Mouse (Mus musculus) kidney, embryonic 16.5 days (tissue): ENCODE data around the gene Amotl1. TPM values are rescaled to one million over a fixed set of nuclear protein-coding genes. Genes with fewer than 3 reads are reported as not detected.

ENCODE experiments used
- ATAC-seq: fragments of 200-750 bp; cut with Nextera tagmentation; 2 replicates; pipeline ENCODE4 v1.8.0; 2017; ENCODE audit warnings: moderate TSS enrichment; ENCODE audit not compliant: low FRiP score, low TSS enrichment
- H3K27ac ChIP-seq: fragments of 300-500 bp; sonication (generic); 2 replicates; pipeline ENCODE4 v1.5.1; 2014; ENCODE audit warnings: low read length
- H3K27me3 ChIP-seq: fragments of 300-500 bp; sonication (generic); 2 replicates; pipeline ENCODE4 v1.6.1; 2014; ENCODE audit warnings: low read length, control low read depth, mixed read lengths; ENCODE audit not compliant: insufficient read depth
- H3K36me3 ChIP-seq: fragments of 300-500 bp; sonication (generic); 2 replicates; pipeline ENCODE4 v1.6.1; 2014; ENCODE audit warnings: low read length, control low read depth, mixed read lengths; ENCODE audit not compliant: insufficient read depth
- H3K4me1 ChIP-seq: fragments of 300-500 bp; sonication (generic); 2 replicates; pipeline ENCODE4 v1.6.1; 2014; ENCODE audit warnings: low read length, control low read depth, mixed read lengths; ENCODE audit not compliant: insufficient read depth
- H3K4me2 ChIP-seq: fragments of 300-500 bp; sonication (generic); replicated peaks from 2 replicates; pipeline ENCODE4 v1.6.1; 2014; ENCODE audit warnings: low read depth, low read length
- H3K4me3 ChIP-seq: fragments of 300-500 bp; sonication (generic); 2 replicates; pipeline ENCODE4 v1.5.1; 2014; ENCODE audit warnings: mild to moderate bottlenecking, low read length
- H3K9ac ChIP-seq: fragments of 300-500 bp; sonication (generic); replicated peaks from 2 replicates; pipeline ENCODE4 v1.6.1; 2014; ENCODE audit warnings: low read length
- H3K9me3 ChIP-seq: fragments of 300-500 bp; sonication (generic); 2 replicates; pipeline ENCODE4 v1.6.1; 2016; ENCODE audit warnings: low read length, control low read depth
- WGBS: fragments of 180-500 bp; shearing (Covaris S2); extraction: QIAGEN DNeasy Blood & Tissue Kit; methylation state at CpG from one replicate; pipeline ENCODE4 v1.1.7; 2014; 5-methylcytosine and 5-hydroxymethylcytosine counted together
- polyA plus RNA-seq: library from polyadenylated mRNA; unstranded; fragments of >200 nt; fragmentation: Nextera tagmentation; extraction: Ambion mirVana; gene quantifications from 2 replicates; pipeline ENCODE4 v1.2.1, GENCODE M21; 2015

Gene Amotl1
- polyA plus RNA-seq, 1 experiment from 2014 or later: 21.3 TPM

DNA sequence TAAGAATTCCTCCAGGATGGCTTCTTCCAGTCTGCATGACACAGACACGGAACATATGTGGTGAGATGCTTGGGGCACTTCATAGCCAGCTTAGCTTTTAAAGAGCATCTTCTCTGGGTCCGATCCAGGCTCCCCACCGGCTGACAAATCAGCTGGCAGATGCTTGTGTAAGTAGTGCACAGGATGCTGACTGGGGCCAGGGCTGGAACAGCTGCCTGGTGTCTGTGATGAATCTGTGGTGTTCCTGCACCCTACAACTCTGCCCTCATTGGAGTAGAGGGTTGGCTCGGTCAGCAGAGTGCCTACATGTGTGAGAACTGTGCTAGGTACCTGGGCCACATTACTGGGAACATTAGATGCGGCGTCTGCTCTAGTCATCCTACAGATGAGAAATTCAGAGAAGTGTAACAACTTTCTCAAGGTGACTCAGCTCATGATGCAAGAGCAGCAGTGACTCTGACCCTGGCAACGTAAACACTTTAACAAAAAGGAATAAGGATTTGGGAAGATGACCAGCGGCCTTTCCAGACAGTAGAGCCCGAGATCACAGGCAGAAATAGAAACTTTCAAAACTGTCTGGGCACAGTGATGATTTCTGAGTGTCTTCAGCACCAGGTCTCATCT, 109.9 kb downstream of the Amotl1 start:
- 0 out of 2 replicates have a peak, but pooled peaks cover 5% of the 10 kb centered on the region for H3K36me3 ChIP-seq
- no peak overlapping the region for H3K4me2 ChIP-seq
- H3K27ac ChIP-seq: no peak overlapping the region
- H3K4me1 ChIP-seq: no peaks in the 10 kb centered on the region
- no peaks in the 10 kb centered on the region for H3K27me3 ChIP-seq
- H3K9ac ChIP-seq: no peak overlapping the region
- H3K4me3 ChIP-seq: no peak overlapping the region
- 87% methylated on average over 9 of the region's 9 CpGs for WGBS
- H3K9me3 ChIP-seq: no peaks in the 10 kb centered on the region
- no peak for ATAC-seq

DNA sequence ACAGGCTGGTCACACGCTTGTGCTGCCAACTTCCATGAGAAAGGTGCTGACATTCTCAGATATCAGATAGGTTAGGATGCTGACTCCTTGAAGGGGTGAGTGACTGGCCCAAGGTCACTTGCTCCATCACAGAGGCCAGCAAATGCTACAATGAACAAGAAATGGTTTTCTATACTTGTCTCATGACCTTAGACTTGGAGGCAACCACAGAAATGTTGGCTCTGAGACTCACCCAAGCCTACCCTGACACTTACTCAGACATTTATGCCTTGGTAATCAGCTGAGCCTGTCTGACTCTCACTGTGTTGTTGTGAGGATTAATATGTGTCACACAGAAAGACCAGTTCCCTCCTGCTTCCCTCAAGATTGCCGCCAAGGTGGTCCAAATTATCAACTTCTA, 111.2 kb downstream of the Amotl1 start:
- no peak for ATAC-seq
- Histone ChIP-seq H3K27me3 (no peaks in the 10 kb centered on the region), H3K4me1 (no peaks in the 10 kb centered on the region), H3K9ac (no peak overlapping the region), H3K9me3 (no peaks in the 10 kb centered on the region), H3K4me2 (no peak overlapping the region), H3K36me3 (no peaks in the 10 kb centered on the region), H3K4me3 (no peak overlapping the region), H3K27ac (no peak overlapping the region)
- 92% methylated on average over 2 of the region's 2 CpGs for WGBS

DNA sequence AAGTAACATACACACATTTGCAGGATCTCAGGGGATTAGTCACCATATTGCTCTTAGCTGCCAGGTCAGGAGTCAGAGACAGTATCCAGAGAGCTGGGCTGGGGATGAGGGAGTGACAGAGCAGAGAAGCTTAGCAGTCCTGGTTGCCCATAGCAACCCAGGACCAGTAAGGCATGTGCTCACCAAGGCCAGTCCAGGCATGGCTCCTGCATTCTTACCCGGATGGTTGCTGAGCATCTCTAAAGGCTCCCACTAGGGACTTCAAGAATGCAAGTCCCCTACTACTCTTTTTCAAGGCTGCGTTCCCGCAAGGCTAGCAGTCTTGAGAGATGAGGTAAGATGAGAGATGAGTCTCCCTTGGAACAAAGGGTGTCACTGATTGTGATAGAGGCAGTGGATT, 112.6 kb downstream of the Amotl1 start:
- Histone ChIP-seq H3K9ac (no peak overlapping the region), H3K4me3 (no peak overlapping the region), H3K27ac (no peak overlapping the region), H3K9me3 (no peaks in the 10 kb centered on the region), H3K4me1 (no peaks in the 10 kb centered on the region), H3K4me2 (no peak overlapping the region), H3K27me3 (no peaks in the 10 kb centered on the region), H3K36me3 (no peaks in the 10 kb centered on the region)
- ATAC-seq: no peak
- WGBS: 66% methylated on average over 3 of the region's 3 CpGs

DNA sequence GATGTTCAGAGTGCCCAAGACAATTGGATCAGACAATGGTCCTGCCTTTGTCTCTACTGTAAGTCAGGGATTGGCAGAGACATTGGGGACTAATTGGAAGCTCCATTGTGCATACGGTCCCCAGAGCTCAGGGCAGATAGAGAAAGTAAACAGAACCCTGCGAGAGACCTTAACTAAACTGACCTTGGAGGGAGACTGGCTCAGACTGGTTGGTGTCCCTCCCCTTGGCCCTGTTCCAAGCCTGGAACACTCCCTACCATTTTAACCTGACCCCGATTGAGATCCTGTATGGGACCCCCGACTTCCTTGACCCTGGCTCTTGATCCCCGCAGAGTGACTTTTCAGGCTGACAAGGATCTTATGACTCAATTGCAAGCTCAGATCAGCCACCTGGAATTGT, 114.9 kb downstream of the Amotl1 start:
- no peaks in the 10 kb centered on the region for H3K27me3 ChIP-seq
- no peak for ATAC-seq
- no peak overlapping the region for H3K27ac ChIP-seq
- H3K9ac ChIP-seq: no peak overlapping the region
- 52% methylated on average over 5 of the region's 5 CpGs for WGBS
- H3K4me2 ChIP-seq: no peak overlapping the region
- no peak overlapping the region for H3K4me3 ChIP-seq
- no peaks in the 10 kb centered on the region for H3K4me1 ChIP-seq
- H3K9me3 ChIP-seq: no peaks in the 10 kb centered on the region
- H3K36me3 ChIP-seq: no peaks in the 10 kb centered on the region

GRCm38 (mm10) chr9:14523408-14524043, 121.3 kb downstream of the Amotl1 start:
- Histone ChIP-seq H3K9me3 (no peaks in the 10 kb centered on the region), H3K27ac (no peak overlapping the region), H3K9ac (no peak overlapping the region), H3K36me3 (no peaks in the 10 kb centered on the region), H3K27me3 (no peaks in the 10 kb centered on the region), H3K4me3 (no peak overlapping the region), H3K4me2 (no peak overlapping the region), H3K4me1 (no peaks in the 10 kb centered on the region)
- peak; percentile 63; the same call in 1 of the 2 replicates for ATAC-seq
- 4% methylated on average over 4 of the region's 4 CpGs for WGBS

DNA sequence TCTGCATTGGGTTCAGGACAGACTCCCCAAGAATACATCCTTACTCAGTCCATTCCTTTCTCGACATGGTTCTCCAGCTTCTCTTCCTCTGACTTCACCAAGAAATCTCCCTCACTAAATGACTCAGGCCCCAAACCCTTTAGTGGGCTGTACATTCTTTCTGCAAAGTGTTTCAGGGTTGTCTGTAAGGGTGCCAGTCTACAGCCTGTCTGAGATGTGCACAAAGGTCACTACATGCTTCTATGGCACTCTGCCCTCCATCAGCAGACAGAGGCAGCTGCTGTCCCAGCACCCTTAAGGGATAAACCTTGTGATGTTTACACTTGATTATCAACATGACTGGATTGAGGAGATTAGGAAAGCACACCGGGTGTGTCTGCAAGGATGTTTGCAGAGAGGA, 123.2 kb downstream of the Amotl1 start:
- ATAC-seq: no peak
- Histone ChIP-seq H3K4me1 (no peaks in the 10 kb centered on the region), H3K9me3 (no peaks in the 10 kb centered on the region), H3K27me3 (no peaks in the 10 kb centered on the region), H3K9ac (no peak overlapping the region), H3K4me3 (no peak overlapping the region), H3K27ac (no peak overlapping the region), H3K4me2 (no peak overlapping the region), H3K36me3 (no peaks in the 10 kb centered on the region)
- 62% methylated on average over 2 of the region's 2 CpGs for WGBS

GRCm38 (mm10) chr9:14520971-14521670, 123.7 kb downstream of the Amotl1 start:
- no peaks in the 10 kb centered on the region for H3K27me3 ChIP-seq
- no peak overlapping the region for H3K27ac ChIP-seq
- no peaks in the 10 kb centered on the region for H3K36me3 ChIP-seq
- 31% methylated on average over 3 of the region's 3 CpGs for WGBS
- H3K4me1 ChIP-seq: no peaks in the 10 kb centered on the region
- no peaks in the 10 kb centered on the region for H3K9me3 ChIP-seq
- H3K4me2 ChIP-seq: no peak overlapping the region
- no peak overlapping the region for H3K4me3 ChIP-seq
- no peak overlapping the region for H3K9ac ChIP-seq
- ATAC-seq: no peak

GRCm38 (mm10) chr9:14518105-14518504, 126.8 kb downstream of the Amotl1 start:
- H3K4me3 ChIP-seq: no peak overlapping the region
- WGBS: 69% methylated on average over 3 of the region's 3 CpGs
- no peak overlapping the region for H3K27ac ChIP-seq
- H3K9ac ChIP-seq: no peak overlapping the region
- no peak overlapping the region for H3K4me2 ChIP-seq
- ATAC-seq: no peak
- H3K4me1 ChIP-seq: no peaks in the 10 kb centered on the region
- H3K9me3 ChIP-seq: no peaks in the 10 kb centered on the region
- H3K27me3 ChIP-seq: no peaks in the 10 kb centered on the region
- no peaks in the 10 kb centered on the region for H3K36me3 ChIP-seq

DNA sequence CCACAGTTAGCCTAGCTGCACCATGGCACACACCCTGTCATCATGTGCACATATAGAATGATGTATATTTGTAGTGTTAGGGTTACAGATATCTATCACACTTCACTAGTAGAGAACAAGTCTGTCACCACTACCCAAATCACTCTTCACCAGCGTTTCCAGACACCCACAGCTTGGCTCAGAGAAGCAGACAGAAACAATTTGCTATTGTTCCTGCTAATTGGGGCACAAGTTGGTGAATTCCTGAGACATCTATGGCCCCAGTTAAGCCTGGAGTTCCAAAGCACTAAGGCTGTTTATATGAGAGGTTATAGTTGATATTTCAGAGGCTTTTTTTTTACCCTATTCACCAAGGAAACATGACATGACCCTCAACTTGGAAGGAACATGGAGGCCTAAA, 127.6 kb downstream of the Amotl1 start:
- Histone ChIP-seq H3K9me3 (no peaks in the 10 kb centered on the region), H3K27ac (no peak overlapping the region), H3K4me3 (no peak overlapping the region), H3K36me3 (no peaks in the 10 kb centered on the region), H3K4me1 (no peaks in the 10 kb centered on the region), H3K27me3 (no peaks in the 10 kb centered on the region), H3K9ac (no peak overlapping the region), H3K4me2 (no peak overlapping the region)
- 64% methylated on average over 1 of the region's 1 CpGs for WGBS
- no peak for ATAC-seq
